ENCODE assay signal across 8 mouse cellular contexts in genomic region chr14:121752686-121753426, GRCm38 (mm10). TPM values are rescaled to one million over a fixed set of nuclear protein-coding genes. Genes with fewer than 3 reads are reported as not detected.
A peak's percentile ranks its signal among the peaks of the same experiment; 100 is the strongest.
DNase-seq lines count a peak whose midpoint lies in the region; ATAC-seq and TF ChIP-seq lines count a peak whose summit lies in the region.

No protein-coding gene starts in this region.

- H3K27me3 ChIP-seq in heart, postnatal 0 days (ENCODE audit: control insufficient read depth, insufficient read depth, low read length): no peaks in the 10 kb centered on the region

- H3K4me1 ChIP-seq in heart, postnatal 0 days (ENCODE audit: control insufficient read depth, insufficient read depth): no peaks in the 10 kb centered on the region

- no peak overlapping the region for H3K4me3 ChIP-seq in heart, postnatal 0 days (ENCODE audit: low read depth, low read length)

- peak; percentile 50 for TF ChIP-seq CTCF in heart, postnatal 0 days (IDR thresholded peaks at IDR 0.05; ENCODE audit: low read depth)

- TF ChIP-seq EP300 in heart, postnatal 0 days (IDR thresholded peaks at IDR 0.05; ENCODE audit: low read depth): no peak

- H3K4me2 ChIP-seq in heart, postnatal 0 days (ENCODE audit: low read depth, low read length): no peak overlapping the region

- no peak for DNase-seq in heart, postnatal 0 days (ENCODE audit: low spot score)
- DNase-seq in heart, postnatal 25 days (ENCODE audit: low spot score): no peak
- peak; percentile 50 for DNase-seq in 3T3-L1 (ENCODE audit: low read depth, low spot score)
- DNase-seq in embryo, embryonic 11 days: peak; percentile 27
- peak; percentile 54 for DNase-seq in mesoderm, embryonic 11.5 days (ENCODE audit: low read depth, low spot score)
- no peak for DNase-seq in MN1 (ENCODE audit: low spot score)
- no peak for DNase-seq in urinary bladder, postnatal 14 days (ENCODE audit: low spot score)
- DNase-seq in thymus, postnatal 0 days (ENCODE audit: low spot score): no peak

- intact Hi-C loops in heart, postnatal 25 days (cut with DNase I): loop anchor here (1.0 to 5.0 kb wide), 3 partner anchors 56 to 165 kb away; no protein-coding TSS in a partner anchor

- WGBS in heart, postnatal 0 days: 62% methylated on average over 19 of the region's 19 CpGs

- no peak for ATAC-seq in heart, postnatal 0 days (ENCODE audit: insufficient read depth, low read depth)

- H3K9ac ChIP-seq in heart, postnatal 0 days (replicated peaks; ENCODE audit: low read depth, low read length): no peak overlapping the region

- H3K9me3 ChIP-seq in heart, postnatal 0 days (replicated peaks; ENCODE audit: control insufficient read depth, low read length): no peaks in the 10 kb centered on the region

- H3K36me3 ChIP-seq in heart, postnatal 0 days (replicated peaks; ENCODE audit: control insufficient read depth, insufficient read depth, low read length): no peaks in the 10 kb centered on the region

- H3K27ac ChIP-seq in heart, postnatal 0 days (ENCODE audit: low read depth): no peak overlapping the region

RNA-seq across cellular contexts. Expression of gene Dock9, which starts 44.8 kb away (rescaled TPM):
- total RNA-seq in heart, postnatal 0 days (2014; rRNA removed; ENCODE audit: low replicate concordance): 20.5 and 25.4 TPM in 2 replicates
- polyA plus RNA-seq in heart, postnatal 0 days (2015; fragmentation: Nextera tagmentation; extraction: Ambion mirVana): 3.8 and 4.1 TPM in 2 replicates
- total RNA-seq in heart, postnatal 25 days (2021): 10 to 100 TPM; 28.7 to 34.2 TPM
- 4.2 and 4.9 TPM in 2 replicates for polyA plus RNA-seq in thymus, postnatal 0 days (2015; fragmentation: Nextera tagmentation; extraction: Ambion mirVana)

Comparison
In these comparisons a context has a peak if more than half of its experiments do, and no peak if none do; other contexts are left out.
1. DNase-seq: peak in 3T3-L1 (single experiment), embryo, embryonic 11 days (single experiment) and mesoderm, embryonic 11.5 days (single experiment); none in heart, postnatal 0 days (single experiment), heart, postnatal 25 days (single experiment), MN1 (single experiment), urinary bladder, postnatal 14 days (single experiment) and thymus, postnatal 0 days (single experiment).